29 mouse cellular contexts compared by ENCODE assay signal in genomic region chr3:97223261-97223660, GRCm38 (mm10).
"Had no signal": no experiment of that assay in that cellular context is flagged by ENCODE, and none has a peak within 500 bp of the region (broad histone marks: within the 10 kb centered on the region; RNA-seq: fewer than 3 reads in every experiment).

No protein-coding gene starts in this region.

- H3K9me3 ChIP-seq: embryonic facial prominence, embryonic 10.5 days; embryonic facial prominence, embryonic 12.5 days; embryonic facial prominence, embryonic 13.5 days; embryonic facial prominence, embryonic 15.5 days; forebrain, embryonic 10.5 days; forebrain, embryonic 12.5 days; forebrain, embryonic 13.5 days; forebrain, embryonic 15.5 days had no signal

- DNase-seq: cerebellum, adult 2 months; cerebellum, adult 8-10 months; cerebellum, adult 9-10 months; cerebellum, adult 9-11 months; cerebellum, postnatal 10 days; cerebellum, postnatal 14 days; cerebellum, postnatal 25 days; cerebellum, postnatal 36 days; embryo, embryonic 11 days; forebrain, postnatal 0 days; gastrocnemius, adult 2 months; gastrocnemius, postnatal 10 days; gastrocnemius, postnatal 14 days; gastrocnemius, postnatal 25 days; gastrocnemius, postnatal 36 days; heart, adult 11 months; heart, adult 18-20 months; heart, adult 2 months had no signal

- ATAC-seq: forebrain, embryonic 13.5 days; forebrain, embryonic 14.5 days; forebrain, embryonic 15.5 days; forebrain, embryonic 16.5 days; forebrain, postnatal 0 days had no signal

- H3K4me3 ChIP-seq: embryonic facial prominence, embryonic 10.5 days; embryonic facial prominence, embryonic 12.5 days; embryonic facial prominence, embryonic 13.5 days; embryonic facial prominence, embryonic 15.5 days; erythroblast, embryonic 14.5 days; forebrain, embryonic 10.5 days; forebrain, embryonic 12.5 days; forebrain, embryonic 13.5 days; forebrain, embryonic 15.5 days; gastrocnemius, adult 2 months; heart, adult 2 months had no signal

- H3K27me3 ChIP-seq: embryonic facial prominence, embryonic 12.5 days; embryonic facial prominence, embryonic 13.5 days; embryonic facial prominence, embryonic 15.5 days; forebrain, embryonic 12.5 days; forebrain, embryonic 13.5 days; forebrain, embryonic 15.5 days had no signal

- H3K9ac ChIP-seq: embryonic facial prominence, embryonic 12.5 days; embryonic facial prominence, embryonic 13.5 days; embryonic facial prominence, embryonic 15.5 days; forebrain, embryonic 12.5 days; forebrain, embryonic 13.5 days; forebrain, embryonic 15.5 days; forebrain, postnatal 0 days had no signal

- H3K4me2 ChIP-seq: embryonic facial prominence, embryonic 12.5 days; embryonic facial prominence, embryonic 13.5 days; embryonic facial prominence, embryonic 15.5 days; forebrain, embryonic 12.5 days; forebrain, embryonic 13.5 days; forebrain, embryonic 15.5 days had no signal

- H3K27ac ChIP-seq: embryonic facial prominence, embryonic 10.5 days; embryonic facial prominence, embryonic 12.5 days; embryonic facial prominence, embryonic 13.5 days; embryonic facial prominence, embryonic 15.5 days; forebrain, embryonic 10.5 days; forebrain, embryonic 12.5 days; forebrain, embryonic 13.5 days; forebrain, embryonic 15.5 days; gastrocnemius, adult 2 months; heart, adult 2 months had no signal
